Mouse (Mus musculus) frontal cortex, adult 2 months (tissue): Measurements from ENCODE around the gene Grid2. TPM values are rescaled to one million over a fixed set of nuclear protein-coding genes. Genes with fewer than 3 reads are reported as not detected.

ENCODE experiments used
- DNase-seq, 2 experiments: peaks; one replicate each; pipeline ENCODE4 v3.0.0; 2022; ENCODE audit warnings: low spot score in 1 of 2; ENCODE audit errors: extremely low spot score in 1 of 2
- polyA plus RNA-seq: library from polyadenylated mRNA; depleted of rRNA; stranded (reverse); fragments of >200 nt; gene quantifications from 2 replicates; pipeline ENCODE4 v1.2.3, GENCODE M21; 2012

Gene Grid2
- polyA plus RNA-seq, 1 experiment: 9.1 TPM

DNA sequence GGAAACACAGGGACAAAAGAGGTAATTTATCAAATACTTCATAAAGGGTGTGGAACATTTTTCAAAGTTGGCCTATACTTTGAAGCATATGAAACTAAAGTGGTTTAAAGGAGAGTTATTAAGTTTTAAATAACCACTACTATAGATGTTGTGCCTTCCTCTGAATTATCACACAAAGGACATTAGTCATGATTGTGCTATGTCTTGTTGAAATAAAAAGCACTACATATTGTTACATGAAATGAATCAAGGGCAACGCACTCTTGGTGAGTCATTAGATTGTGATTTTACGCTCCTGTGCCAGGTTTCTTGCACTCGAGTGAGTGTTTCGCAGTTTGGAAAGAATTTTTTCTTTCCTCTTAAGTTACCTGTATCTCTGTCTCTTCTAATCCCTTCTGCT, 335.0 kb downstream of the Grid2 start:
- DNase-seq: no peak

DNA sequence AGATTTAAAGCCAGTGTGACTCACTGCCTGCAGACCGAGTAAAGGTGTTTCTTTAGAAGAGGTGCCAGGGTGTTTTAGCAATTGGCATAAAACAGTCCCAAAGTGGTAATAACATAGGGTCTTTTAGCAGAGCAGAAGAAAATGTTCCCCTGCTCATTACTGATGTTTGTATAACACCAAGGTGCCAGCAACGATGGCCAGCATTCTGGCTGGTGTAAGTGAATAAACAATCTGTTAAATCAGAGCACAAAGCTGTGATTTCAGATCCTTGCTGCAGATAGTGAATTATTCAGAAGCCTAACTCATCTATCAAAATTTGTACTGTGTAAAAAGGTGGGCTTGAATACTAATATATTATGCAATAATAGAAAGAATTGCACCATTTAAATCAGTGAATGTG, 353.9 kb downstream of the Grid2 start:
- DNase-seq: peak in 1 of 2 experiments; percentile 4

DNA sequence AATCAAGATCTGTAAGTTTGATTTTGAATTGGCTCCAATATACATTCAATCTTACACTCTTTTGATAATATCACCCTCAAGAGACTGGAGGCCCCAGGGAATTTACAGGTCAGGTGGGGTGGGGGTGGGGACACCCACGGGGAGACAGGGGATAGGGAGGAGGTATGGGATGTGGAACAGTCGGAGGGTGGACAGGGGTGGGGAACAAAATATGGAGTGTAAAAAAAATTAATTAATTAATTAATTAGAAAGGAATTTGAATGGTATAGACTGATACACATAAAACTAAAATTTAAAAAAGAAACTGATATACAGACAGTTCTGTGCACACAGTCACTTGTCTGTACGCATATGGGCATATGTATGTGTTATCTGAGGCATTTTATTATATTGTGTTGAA, 380.3 kb downstream of the Grid2 start:
- DNase-seq: no peak

DNA sequence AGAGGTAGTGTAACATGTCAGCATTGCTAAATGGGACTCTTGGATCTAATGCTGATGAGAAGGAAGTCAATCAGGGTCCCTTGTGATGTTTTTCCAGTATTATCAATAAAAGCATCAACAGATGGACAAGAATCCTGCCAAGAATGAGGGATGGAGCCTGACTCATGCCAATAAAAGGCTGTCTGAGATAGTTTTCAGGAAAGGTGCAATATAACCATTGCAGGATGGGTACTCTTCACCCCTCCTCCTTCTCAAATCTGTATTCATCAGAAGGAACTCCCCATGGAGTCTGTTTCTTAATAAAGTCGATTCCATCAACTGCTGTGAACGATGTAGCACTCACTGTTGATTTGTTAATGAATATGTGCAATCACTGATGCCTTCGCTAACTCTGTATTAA, 403.7 kb downstream of the Grid2 start:
- no peak for DNase-seq

DNA sequence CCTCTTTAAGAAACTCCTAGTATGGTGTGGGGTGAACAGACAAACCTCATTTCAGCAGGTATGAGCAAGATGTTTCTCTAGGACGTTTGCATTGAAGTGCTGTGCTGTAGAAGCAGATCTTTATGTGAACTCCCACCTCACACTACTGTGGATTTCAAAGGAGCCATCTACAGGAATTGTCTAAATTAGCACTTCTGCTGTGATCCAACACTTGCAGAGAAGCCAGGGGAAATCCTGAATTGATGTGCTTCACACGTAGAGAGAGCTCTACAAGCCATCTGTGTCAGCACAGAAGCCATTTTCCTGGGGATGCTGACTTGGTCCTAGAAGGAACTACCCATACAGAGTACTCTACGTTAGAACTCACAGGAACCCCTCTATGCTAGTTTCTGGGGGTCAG, 430.0 kb downstream of the Grid2 start:
- peak in 1 of 2 experiments; percentile 20 for DNase-seq

DNA sequence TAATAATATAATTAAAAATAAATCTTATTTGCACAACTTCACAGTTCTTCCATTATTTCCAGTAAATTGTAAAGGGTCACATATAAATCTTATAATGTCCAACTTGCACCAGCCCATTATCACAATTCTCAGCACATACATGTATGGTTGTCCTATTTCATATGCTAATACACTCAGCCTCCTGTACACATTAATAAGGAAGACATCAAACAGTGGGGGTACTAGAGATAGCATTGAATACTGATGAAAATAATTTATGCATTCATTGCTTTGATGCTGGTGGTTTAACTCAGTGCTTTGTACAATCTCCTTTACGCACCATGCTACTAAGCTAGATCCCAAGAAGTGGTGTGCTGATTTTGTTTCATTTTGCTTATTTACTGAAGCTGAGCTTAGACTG, 446.0 kb downstream of the Grid2 start:
- no peak for DNase-seq

DNA sequence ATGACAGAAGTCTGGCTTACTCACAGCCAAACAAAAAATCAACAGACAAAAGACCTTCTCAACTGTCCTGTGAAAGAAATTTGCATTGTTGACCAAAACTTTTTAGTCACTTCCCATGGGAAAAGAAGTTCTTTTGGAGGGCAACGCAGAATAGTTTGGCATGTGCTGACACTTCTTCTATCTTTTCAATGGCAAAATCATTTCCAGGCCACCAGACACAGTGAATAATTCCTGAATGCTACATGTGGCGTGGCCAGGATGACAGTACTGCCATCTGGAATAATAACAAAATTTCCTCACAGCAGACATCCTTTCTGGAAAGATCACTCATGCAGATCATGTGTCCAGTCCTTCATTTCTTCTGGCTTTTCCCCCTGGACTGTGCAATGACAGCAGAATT, 478.1 kb downstream of the Grid2 start:
- DNase-seq: no peak

DNA sequence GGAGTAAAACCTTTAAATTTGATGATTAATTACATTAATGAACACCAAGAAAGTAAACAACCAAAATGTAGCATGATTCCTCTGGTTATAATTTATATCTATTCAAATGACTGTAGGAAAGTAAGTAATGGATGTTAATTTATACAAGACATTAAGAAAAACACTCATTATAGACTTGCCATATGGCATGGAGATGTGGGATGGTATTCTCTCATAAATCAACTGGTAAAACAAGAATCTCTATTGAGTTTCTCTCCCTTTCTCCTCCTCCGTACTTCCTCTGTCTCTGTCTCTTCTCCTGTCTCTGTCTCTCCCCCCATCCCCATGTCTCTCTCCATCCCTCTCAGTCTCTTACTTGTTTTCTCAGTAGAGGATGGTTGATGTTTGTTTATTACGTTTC, 506.9 kb downstream of the Grid2 start:
- DNase-seq: peak in 1 of 2 experiments; percentile 22

DNA sequence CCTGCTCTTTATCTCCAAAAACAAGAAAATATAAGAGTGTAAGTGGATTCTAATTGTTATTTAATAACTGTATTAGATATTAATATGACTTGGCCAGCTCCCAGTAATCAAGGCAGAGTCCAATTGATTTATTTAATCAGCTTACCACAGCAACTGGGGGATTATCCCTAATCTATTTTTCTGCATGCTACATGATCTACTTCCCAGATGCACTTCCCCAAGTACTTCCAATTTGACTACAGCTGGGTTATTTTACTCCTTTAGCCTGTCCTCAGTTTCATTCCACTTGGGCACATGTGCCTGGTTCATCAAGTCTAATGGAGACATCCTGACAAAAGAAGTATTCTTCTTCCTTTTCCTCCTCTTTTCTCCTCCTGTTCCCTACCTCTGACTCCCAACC, 539.0 kb downstream of the Grid2 start:
- DNase-seq: no peak

DNA sequence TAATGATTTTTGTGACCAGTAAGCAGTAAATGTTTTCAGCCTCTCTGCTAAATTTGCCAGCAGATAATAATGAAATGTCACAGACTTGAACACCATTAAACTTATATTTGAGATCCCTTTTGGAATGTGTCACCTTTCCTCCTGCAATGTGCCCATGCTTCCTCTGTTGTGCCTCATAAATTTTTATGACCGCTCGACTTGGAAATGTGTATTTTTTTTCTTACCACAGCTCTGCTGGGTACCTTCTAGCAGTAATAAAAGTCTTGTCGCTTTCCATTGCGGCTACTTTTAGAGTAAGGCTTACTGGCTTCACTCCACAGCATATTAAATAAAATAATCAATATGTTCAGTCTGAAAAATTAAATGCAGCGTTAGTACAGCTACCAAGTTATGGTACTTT, 564.6 kb downstream of the Grid2 start:
- no peak for DNase-seq

DNA sequence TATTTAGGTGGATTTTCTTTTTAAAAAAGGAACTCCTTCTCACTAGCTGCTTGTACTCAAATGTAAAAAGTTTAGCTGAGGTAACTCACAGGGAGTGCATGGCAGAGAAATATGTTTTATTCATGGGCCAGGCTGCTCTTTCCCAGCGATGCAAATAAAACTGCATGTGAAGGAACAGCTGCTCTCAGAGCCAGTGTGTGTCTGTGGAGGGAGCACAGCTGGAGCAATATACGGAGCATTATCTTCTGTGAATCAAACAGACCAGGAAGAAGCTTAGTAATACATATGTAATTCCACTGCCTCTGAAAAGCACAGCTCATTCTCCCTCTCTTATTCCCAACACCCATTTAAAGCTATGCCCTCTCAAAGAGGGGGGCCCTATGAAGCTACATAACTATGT, 607.0 kb downstream of the Grid2 start:
- DNase-seq: peak; percentile 6 to 20

DNA sequence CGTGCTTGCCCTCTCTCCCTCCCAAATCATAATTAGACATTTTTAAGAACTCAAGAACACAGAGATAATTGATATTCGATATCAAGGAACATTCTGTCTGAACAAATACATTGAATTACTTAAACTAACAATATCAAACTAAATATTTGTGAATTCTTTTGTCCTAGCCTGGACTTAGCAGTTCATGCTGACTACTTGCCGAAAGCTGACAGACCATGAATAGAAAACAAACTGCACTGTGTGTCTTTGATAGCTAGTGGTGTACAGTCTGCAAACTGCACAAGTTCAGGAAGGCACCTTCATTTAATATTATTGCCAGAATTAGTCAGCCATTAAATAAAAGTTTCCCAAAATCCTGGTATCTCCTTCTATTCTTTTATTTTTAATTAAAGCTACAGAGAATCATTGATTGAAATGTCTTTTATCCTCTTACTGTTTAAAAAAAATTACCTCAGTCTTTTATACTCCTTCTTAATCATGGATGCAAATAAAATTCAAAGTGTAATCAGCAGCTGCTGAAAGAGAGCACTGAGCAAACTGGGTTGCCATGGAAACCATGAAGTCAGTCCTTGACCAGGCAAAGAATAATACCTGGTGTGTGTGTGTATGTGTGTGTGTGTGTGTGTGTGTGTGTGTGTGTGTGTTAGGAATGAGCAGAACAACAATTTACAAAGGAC, 621.5 kb downstream of the Grid2 start:
- DNase-seq: peak in 1 of 2 experiments; percentile 23

DNA sequence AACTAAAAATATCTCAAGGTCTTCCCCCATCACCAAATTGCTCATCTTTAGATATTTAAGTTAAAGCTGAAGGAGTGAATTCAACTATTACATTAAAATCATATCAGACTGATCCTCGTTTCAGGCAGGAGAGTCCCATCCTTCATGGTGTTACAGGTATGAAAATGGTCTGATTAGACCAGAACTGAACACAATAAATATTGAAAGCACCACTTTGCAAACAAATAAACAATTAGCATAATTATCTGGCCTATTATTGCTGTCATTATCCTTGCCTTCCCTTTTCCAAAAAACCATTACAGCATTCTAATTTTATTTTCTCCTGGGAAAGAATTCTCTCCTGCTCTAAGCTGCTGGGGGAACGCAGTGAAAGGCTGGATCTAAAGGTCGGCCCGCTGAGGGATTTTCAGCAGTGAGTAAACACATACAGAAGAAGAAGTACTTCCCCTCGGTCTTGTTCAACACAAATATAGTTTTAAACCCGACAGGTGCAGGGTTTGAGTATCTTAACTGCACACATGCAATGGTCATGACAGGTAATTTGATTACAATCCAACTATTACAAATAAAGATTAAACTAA, 622.2 kb downstream of the Grid2 start:
- no peak for DNase-seq

DNA sequence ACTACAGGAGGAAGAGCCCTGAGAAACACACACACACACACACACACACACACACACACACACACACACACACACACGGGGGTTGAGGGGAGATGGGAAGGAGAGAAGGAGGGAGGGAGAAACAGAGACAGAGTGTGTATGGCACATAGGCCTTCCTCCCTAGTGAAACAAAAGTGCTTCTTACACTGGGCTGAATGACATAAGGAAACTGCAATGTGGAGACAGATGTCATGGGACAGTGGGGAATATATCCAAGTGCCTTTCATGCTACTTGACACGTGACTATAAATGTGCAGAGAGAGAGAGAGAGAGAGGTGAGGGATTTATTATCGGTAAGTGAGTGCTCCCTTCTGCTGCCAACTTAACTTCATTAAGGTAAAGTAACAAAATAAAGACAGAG, 639.0 kb downstream of the Grid2 start:
- DNase-seq: no peak

DNA sequence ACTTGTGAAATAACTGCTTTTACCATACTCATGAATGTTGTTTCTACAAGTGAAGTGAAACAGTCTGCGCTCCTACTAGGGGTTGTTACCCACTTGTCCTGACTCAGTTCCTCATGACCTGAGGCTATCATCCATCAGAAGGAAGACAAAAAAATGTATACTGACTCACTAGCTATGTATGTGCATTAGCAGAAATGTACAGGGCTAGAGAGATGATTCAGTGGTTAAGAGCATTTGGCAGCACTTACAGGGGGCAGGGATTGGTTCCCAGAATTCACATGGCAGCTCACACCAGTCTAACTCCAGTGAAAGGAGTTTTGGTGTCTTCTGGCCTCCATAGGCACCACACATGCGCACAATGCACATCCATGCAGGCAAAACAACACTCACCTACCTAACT, 642.5 kb downstream of the Grid2 start:
- DNase-seq: no peak

DNA sequence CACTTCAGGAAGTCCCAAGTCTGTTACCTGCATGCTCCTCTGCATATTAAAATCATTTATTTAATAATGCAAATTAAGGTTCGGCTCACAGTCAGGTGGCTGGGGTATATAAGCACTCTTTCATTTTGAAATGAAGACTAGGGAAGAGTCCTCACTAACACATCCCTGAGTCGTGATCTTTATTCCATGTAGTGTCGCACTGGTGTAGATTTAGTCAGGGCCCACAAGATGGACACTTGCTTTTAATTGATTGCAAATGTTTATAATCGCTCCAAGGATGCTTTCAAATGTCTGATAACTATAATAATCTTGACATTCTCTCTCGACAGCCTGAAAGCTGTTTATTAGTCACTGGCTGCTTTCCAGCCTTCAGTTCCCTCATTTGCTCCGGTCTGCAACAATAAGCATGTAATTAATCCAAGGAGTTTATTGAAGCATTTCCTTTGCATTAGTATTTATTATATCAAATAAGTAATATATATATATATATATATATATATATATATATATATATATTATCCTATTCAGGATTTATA, 661.4 kb downstream of the Grid2 start:
- DNase-seq: no peak

DNA sequence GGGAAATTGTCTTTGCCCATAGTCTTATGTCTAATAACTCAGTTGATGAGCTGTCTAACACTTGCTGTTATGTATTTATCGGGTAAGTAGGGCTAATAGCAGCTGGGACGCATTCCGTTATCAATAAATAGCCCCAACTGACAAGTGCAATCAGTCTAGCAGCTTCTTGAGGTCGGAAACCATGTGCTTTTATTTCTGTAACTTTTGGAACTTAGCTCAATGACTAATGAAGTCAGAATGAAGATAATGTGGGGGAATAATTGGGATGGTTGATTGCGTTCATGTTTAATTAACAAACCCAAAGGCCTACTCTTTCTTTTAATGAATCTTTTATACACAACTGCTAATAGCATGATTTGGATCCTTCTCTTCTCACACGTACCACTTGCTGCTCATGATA, 666.3 kb downstream of the Grid2 start:
- DNase-seq: no peak

DNA sequence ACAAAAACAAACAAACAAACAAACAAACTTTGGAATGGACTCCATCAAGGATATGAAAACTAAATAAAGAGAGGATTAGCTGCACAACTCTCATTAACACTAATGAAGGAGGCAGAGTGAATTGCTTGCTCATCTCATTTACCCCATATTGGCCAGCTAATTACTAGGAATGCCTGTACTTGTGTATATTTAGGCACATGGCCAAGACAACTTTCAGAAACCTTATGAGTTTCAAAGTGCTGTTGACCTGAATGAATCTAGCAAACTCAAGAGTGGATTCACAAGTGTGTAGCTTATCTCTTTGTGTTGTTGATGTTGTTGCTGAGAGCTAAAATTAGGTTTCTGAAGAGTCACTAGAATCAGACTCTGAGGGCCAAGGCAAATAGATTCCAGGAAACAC, 675.5 kb downstream of the Grid2 start:
- no peak for DNase-seq

DNA sequence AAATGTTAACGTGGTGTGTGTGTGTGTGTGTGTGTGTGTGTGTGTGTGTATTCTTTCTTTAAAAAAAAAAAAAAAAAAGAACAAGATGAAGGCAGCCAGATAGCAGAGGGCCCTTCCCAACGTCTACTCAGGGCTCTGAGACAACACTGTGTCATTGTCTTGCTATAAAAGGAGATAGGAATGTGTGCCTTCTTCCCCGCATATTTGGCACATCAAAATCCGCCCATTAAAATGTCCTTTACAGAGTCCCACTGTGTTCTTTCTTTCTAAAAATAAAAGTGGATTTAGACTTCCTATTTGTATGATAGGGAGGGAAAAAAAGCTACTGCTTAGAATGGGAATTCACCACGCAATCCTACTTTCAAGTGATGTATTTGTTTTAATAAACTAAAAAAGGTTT, 691.0 kb downstream of the Grid2 start:
- peak in 1 of 2 experiments; percentile 5 for DNase-seq

DNA sequence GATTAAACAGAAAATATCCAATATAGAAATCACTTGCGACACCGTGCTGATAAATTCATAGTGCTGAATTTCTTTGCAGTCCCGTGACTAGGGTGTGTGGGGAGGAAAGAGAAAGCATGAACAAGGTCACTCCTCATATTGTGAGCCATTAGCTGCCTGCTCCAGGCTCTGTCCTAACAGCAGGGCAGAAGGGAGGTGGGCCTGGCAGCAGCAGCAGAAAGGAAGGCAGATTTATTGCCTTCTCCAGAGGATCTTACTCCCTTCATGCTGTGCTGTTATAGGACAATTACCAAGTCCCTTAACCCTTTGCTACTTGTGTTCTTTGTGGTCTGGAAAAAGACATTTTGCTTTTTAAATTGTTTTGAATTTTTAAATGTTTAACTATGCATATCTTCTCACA, 708.1 kb downstream of the Grid2 start:
- no peak for DNase-seq

DNA sequence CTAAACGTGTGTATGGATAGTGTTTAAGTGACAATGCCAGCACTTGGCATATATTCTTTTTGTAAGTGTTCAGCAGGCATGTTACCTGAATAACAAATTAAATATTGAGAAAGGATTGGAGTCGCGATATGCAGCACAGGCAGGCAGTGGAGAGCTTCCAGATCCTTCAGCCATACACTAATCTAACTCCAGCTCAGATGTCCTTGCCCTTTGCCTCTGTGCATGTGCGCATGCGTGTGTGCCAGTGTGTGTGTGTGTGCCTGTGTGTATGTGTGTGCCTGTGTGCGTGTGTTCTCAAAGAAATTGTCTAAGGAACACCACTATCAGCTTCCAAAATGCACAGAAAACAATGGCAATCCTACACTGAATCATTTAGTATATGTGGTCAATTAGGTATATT, 708.6 kb downstream of the Grid2 start:
- DNase-seq: no peak

DNA sequence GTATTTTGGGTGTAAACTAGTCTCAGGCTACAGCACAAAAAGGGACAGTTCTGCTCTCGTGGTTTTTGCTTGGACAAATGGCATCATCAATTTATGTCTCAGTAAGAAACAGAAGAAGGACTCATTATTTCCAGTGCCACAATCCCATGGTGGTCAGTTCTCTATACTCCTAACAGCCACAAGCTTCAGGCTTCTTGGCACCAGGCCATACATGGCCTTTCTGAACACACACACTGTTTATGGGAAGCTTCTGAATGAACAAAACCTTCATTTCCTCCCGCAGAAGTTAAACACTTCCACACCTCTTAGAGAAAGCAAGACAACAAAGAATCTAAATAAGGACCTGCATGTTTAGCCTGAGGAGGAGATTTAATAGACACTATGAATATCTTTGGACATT, 709.1 kb downstream of the Grid2 start:
- no peak for DNase-seq
